Mouse (Mus musculus) embryonic facial prominence, embryonic 15.5 days (tissue): ENCODE measurements around the gene Kdm5a. TPM values are rescaled to one million over a fixed set of nuclear protein-coding genes. Genes with fewer than 3 reads are reported as not detected.

Source experiments
- ATAC-seq: fragments of 200-750 bp; cut with Nextera tagmentation; 2 replicates; pipeline ENCODE4 v1.8.0; 2017; ENCODE audit warnings: low read depth, moderate TSS enrichment; ENCODE audit not compliant: insufficient number of reproducible peaks, low FRiP score, low TSS enrichment
- H3K27ac ChIP-seq: fragments of 300-500 bp; sonication (generic); replicated peaks from 2 replicates; pipeline ENCODE4 v1.5.1; 2015; ENCODE audit warnings: mild to moderate bottlenecking, inconsistent platforms
- H3K27me3 ChIP-seq: fragments of 300-500 bp; sonication (generic); 2 replicates; pipeline ENCODE4 v1.6.1; 2015; ENCODE audit warnings: inconsistent platforms
- H3K36me3 ChIP-seq: fragments of 300-500 bp; sonication (generic); 2 replicates; pipeline ENCODE4 v1.6.1; 2015; ENCODE audit warnings: mild to moderate bottlenecking, inconsistent platforms
- H3K4me1 ChIP-seq: fragments of 300-500 bp; sonication (generic); 2 replicates; pipeline ENCODE4 v1.6.1; 2015; ENCODE audit warnings: inconsistent platforms
- H3K4me2 ChIP-seq: fragments of 300-500 bp; sonication (generic); replicated peaks from 2 replicates; pipeline ENCODE4 v1.6.1; 2015; ENCODE audit warnings: mild to moderate bottlenecking, inconsistent platforms
- H3K4me3 ChIP-seq: fragments of 300-500 bp; sonication (generic); replicated peaks from 2 replicates; pipeline ENCODE4 v1.5.1; 2015; ENCODE audit warnings: mild to moderate bottlenecking, inconsistent platforms
- H3K9ac ChIP-seq: fragments of 300-500 bp; sonication (generic); 2 replicates; pipeline ENCODE4 v1.6.1; 2015; ENCODE audit warnings: inconsistent platforms
- H3K9me3 ChIP-seq: fragments of 300-500 bp; sonication (generic); replicated peaks from 2 replicates; pipeline ENCODE4 v1.6.1; 2016; ENCODE audit warnings: inconsistent platforms
- WGBS: fragments of 180-500 bp; shearing (Covaris S2); methylation state at CpG from one replicate; pipeline ENCODE4 v1.1.7; 2015; 5-methylcytosine and 5-hydroxymethylcytosine counted together
- polyA plus RNA-seq: library from polyadenylated mRNA; unstranded; fragments of >200 nt; fragmentation: Nextera tagmentation; extraction: Ambion mirVana; gene quantifications from 2 replicates; pipeline ENCODE4 v1.2.1, GENCODE M21; 2015

The Kdm5a gene
- polyA plus RNA-seq, 1 experiment from 2014 or later, result 50.0 TPM

DNA sequence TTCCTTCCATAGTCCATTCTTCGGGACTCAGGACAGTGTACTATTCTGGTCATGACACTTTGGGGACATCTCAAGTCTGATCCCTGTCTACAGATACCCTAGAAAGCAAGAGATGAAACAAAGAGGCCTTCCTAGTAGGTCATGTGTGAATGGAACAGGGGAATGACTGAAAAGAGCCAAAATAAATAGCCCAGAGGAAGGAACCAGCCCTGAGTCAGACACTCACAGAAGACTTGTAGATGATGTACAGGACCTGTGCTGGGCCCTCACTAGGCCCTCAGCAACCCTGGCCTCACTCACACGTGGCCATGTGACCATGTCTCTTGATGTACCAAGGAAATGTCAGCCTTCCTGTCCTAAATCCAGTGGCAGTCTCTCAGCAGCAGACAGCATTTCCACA is 125.5 kb downstream of the Kdm5a start:
- no peaks in the 10 kb centered on the region for H3K9me3 ChIP-seq
- no peak overlapping the region for H3K27ac ChIP-seq
- no peak for ATAC-seq
- H3K4me1 ChIP-seq, result peaks cover 25% of the 10 kb centered on the region
- H3K27me3 ChIP-seq, result peaks cover 25% of the 10 kb centered on the region
- H3K4me3 ChIP-seq, result no peak overlapping the region
- no peaks in the 10 kb centered on the region for H3K36me3 ChIP-seq
- WGBS, result 57% methylated on average over 2 of the region's 2 CpGs
- no peak overlapping the region for H3K4me2 ChIP-seq
- no peak overlapping the region for H3K9ac ChIP-seq

DNA sequence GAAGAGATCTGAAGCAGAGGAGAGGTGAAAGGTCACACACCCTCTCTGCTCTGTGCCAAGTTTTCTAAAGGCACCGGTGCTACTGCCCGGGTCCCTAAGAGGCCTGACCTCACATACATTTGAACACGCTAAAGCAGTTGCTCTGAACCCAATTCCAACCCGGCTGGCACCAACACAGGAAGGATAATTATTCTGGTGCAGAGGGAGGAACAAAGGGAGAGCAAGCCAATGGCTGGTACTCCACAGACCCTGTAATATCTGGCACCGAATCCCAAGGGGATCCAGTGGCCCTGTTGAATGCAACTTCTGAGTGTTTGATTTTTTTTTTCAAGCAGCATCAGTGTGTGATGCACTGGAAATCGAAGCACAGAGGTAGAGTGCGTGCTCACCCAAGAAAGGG is 127.1 kb downstream of the Kdm5a start:
- H3K9ac ChIP-seq, result no peak overlapping the region
- H3K27me3 ChIP-seq, result peaks cover 25% of the 10 kb centered on the region
- 58% methylated on average over 7 of the region's 7 CpGs for WGBS
- H3K4me1 ChIP-seq, result peaks cover 25% of the 10 kb centered on the region
- H3K4me3 ChIP-seq, result no peak overlapping the region
- H3K9me3 ChIP-seq, result no peaks in the 10 kb centered on the region
- H3K4me2 ChIP-seq, result no peak overlapping the region
- H3K36me3 ChIP-seq, result no peaks in the 10 kb centered on the region
- no peak for ATAC-seq
- H3K27ac ChIP-seq, result no peak overlapping the region

DNA sequence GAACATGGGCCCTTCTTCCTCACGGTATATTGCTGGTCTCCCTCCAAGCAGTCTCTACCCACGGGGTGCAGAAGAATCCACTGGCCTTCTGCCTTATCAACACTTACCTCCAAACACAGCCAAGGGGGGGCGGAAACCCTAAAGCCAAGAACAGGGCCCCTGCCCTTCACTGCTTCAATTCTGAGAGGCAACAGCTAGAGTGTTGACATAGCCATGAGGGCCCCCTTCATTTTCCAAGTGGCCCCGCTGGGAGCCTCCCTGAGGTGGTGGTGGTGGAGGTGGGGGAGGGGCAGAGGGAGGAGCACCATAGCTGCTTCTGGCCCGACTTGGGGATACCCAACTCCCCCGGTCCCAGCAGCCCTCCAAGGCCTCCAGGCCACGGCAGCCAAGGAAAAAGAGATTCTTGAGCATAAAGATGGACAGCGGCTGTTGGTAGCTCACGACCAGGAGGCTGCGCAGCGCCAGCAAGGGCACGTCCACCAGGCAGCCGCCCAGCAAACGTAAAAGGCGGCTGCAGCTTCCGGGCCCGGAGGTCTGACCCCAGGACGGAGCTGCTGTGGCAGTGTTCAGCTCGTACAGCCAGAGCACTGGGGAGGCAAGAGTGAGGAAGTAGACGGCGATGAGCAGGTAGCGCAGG is 128.1 kb downstream of the Kdm5a start:
- no peak for ATAC-seq
- no peaks in the 10 kb centered on the region for H3K36me3 ChIP-seq
- peaks cover 25% of the 10 kb centered on the region for H3K4me1 ChIP-seq
- no peak overlapping the region for H3K27ac ChIP-seq
- 11% methylated on average over 22 of the region's 22 CpGs for WGBS
- no peak overlapping the region for H3K9ac ChIP-seq
- no peaks in the 10 kb centered on the region for H3K9me3 ChIP-seq
- H3K4me2 ChIP-seq, result peak overlapping the region; percentile 96
- peaks cover 25% of the 10 kb centered on the region for H3K27me3 ChIP-seq
- peak overlapping the region; percentile 62 for H3K4me3 ChIP-seq

DNA sequence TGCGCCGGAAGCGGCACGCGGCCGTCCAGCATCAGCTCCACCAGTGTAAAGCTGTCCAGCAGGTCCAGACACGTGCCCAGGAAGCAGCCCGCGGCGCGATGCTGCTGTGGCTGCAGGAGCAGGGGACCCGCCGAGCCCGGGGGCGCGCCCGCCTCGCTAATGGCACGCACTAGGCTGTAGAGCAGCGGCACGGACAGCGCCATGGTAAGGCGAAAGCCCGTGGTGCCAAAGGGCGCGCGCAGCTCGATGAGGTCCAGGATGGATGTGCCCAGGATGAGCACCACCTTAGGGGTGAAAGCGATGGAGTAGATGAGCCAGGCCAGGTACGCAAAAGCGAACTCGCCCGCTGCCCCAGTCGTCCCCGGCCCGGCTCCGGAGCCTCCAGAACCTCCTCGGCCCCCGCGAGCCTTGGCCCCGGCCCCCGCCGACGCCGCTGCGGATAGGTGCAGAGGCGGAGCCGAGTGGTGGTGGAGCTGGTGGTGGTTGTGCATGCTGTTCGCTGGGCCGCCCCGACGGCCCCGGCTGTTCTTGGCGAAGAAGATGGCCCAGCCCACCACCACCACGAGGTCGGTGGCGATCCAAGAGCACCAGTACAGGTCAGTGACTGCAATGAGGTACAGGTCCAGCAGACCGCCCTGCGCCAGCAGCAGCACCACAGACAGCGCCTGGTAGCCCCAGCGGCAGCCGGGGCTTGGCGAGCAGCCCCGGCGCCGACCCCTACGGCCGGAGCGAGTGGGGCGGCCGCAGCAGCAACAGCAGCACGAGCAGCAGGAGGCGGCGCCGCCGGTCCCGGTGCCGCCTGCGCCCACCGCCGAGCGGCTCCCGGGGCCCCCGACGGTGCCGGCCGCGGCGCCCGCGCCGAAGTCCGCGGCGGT is 128.8 kb downstream of the Kdm5a start:
- Histone ChIP-seq H3K9ac (peak overlapping the region; percentile 24; the same call in 1 of the 2 replicates), H3K4me1 (peaks cover 25% of the 10 kb centered on the region), H3K4me2 (peak overlapping the region; percentile 96), H3K36me3 (no peaks in the 10 kb centered on the region), H3K27ac (no peak overlapping the region), H3K9me3 (no peaks in the 10 kb centered on the region), H3K27me3 (peaks cover 25% of the 10 kb centered on the region), H3K4me3 (peak overlapping the region; percentile 62)
- ATAC-seq, result no peak
- WGBS, result under 1% methylated on average over 94 of the region's 95 CpGs

DNA sequence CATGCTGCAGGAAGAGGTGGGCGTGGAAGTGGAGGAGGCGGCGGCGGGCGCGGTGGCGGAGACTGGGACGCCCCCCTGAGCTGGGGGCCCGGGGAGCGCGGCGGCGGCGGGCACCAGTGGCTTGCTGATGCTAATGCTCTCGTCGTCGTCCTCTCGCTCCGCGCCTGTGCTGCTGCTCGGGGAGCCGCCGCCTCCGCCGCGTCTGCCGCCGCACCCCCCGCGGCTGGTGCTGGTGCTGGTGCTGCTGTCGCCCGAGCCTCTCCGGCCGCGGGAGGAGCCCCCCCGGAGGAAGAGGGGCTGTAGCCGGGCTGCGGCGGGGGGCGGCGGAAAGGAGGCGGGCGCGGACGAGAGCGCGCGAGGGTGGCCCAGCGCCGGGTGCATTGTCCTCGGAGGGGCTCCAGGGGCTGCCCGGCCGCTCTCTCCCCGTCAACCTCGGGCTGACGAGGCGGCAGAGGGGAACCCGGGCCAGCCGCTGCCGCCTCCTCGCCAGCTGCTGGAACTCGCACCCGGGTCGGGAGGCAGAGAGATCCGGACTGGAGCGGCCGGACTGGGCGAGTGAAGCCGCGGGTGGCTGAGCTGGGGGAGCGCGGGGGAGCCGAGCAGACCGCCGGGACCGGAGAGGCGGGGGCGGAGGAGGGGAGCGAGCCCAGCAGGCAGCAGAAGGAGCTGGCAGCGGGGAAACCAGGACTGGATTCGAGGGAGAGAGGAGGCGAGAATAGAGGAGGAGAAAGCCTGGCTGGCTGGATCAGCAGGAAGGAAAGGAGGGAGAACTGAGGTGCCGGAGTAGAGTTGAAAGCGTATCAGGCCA is 129.7 kb downstream of the Kdm5a start, which contains the start of gene Tmem121b:
Gene Tmem121b, minus strand, starts transcription at position 434 of the 808 bp plus-strand sequence.
- H3K36me3 ChIP-seq, result no peaks in the 10 kb centered on the region
- WGBS, result 1% methylated on average over 46 of the region's 84 CpGs

More for the DNA sequence above, 129.7 kb downstream of the Kdm5a start, which contains the start of gene Tmem121b:
- Histone ChIP-seq H3K4me3 (peak within 1 kb of the TSS; percentile 62), H3K9ac (peak within 1 kb of the TSS; percentile 24), H3K27ac (no peak within 1 kb of the TSS), H3K9me3 (no peaks in the 10 kb centered on the region), H3K4me2 (peak within 1 kb of the TSS; percentile 96), H3K27me3 (peaks cover 25% of the 10 kb centered on the region), H3K4me1 (peaks cover 25% of the 10 kb centered on the region)
- peak; percentile 48; the same call in 1 of the 2 replicates for ATAC-seq

Other genes with a start within 250 kb of the Kdm5a start
- gene D330020A13Rik, start 69.8 kb upstream of the Kdm5a start, polyA plus RNA-seq, result 1.1 and 1.5 TPM in 2 replicates
- gene B4galnt3, start 69.6 kb upstream of the Kdm5a start, polyA plus RNA-seq, result 2.5 and 2.9 TPM in 2 replicates
- 21.2 and 25.1 TPM in 2 replicates for gene Ccdc77, start 250 bp downstream of the Kdm5a start, polyA plus RNA-seq
- 9.9 and 10.0 TPM in 2 replicates for gene Il17ra, start 99.1 kb downstream of the Kdm5a start, polyA plus RNA-seq
- 0.24 and 0.28 TPM in 2 replicates for gene Tmem121b, start 129.7 kb downstream of the Kdm5a start, polyA plus RNA-seq
- gene Hdhd5, start 167.2 kb downstream of the Kdm5a start, polyA plus RNA-seq, result 17.6 and 18.0 TPM in 2 replicates